Mouse (Mus musculus): Measurements from ENCODE around the gene Atp5j2.

Gene Atp5j2

DNA sequence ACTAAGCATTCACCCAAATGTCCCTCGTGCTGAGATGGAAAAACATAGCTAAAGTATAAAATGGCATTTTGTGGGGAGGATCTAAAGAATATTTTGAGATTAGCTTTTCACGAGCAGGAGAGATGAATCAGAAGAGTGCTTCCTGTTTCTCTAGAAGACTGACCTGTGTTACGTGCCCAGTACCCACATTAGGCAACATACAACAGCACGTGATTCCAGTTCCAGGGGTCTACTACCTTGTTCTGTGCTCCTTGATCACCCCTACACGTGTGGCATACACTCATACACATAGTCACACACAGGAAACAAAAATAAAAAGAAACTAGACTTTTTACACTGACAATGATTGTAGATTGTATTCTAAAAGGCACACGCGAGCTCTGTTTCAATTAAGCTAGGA is 8.5 kb upstream of the Atp5j2 start:
- no peak for DNase-seq

DNA sequence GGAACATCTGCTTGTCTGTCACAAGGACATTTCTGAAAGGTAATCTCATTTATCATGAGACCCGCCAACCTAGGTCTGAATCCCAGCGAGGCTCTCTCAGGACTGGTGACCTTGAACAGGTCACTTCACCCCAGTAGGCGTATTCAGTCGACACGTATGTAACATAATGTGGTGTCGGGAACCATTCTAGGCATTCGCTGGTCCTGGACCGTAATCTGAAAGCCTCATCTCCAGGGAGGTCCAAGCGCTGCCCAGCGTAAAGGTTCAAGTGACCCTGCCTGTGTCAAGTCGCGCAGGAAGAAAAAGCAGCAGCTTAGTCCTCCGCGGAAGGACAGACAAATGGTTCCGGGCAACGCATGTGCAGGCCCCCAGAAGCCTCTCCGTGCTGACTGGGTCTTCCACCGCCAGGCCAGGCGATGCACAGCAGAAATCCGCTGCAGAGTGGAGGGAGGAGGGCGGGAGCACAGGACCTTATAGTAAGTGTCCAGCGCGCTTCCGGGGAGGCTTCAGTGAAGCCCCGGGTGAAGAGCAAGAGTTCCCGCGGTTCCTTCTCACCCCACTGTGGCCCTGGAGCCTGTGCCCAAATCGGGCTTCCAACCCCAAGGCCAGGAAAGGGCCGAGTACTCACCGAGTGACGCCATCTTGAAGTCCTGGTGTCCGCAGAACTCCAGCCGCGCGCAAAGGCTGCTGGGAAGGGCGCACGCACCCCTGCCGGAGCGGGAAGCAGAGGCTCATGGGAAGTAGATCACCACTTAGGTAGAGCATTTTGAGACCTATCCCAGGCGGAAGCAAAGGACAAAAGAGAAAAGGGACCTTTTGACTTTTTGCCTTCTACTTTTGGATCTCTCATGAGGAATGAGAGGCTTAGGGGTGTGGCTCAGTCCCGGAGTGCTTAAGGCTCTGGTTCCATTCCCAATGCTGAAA is 725 bp downstream of the Atp5j2 start:
- DNase-seq, result peak; percentile 96

DNA sequence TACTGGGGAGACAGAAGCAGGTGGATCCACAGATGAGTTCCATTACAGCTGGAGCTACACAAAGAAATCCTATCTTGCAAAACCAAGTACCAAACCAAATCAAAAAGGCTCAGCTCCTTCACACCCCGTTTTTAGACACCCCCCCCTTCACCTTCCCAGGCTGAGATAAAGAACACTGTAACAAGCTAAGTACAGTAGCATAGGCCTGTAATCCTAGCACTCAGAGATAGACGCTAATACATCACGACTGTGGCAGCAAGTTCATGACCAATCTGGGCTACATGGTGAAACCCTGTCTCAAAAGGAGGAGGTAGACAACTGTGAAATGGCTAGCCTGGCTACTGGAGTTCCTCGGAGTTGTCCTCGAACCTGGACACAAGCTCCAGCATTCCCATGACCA is 1.5 kb downstream of the Atp5j2 start:
- DNase-seq, result no peak

DNA sequence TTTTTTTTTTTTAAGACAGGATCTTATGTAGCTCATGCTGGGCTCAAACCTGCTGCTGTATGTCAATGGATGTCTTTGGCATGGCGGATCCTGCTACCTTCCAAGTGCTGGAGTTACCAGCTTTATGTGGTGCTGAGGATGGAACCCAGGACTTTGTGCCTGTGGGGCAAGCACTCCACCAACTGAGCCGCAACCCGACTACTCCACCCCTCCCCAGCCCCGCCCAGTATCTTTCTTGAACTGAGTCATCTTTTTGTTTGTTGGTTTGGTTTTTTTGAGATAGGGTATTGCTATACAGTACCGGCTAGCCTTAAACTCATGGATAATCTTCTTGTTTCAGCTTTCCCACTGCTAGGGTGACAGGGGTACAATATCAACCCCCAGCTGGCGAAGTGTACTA is 2.4 kb downstream of the Atp5j2 start:
- DNase-seq, result no peak

DNA sequence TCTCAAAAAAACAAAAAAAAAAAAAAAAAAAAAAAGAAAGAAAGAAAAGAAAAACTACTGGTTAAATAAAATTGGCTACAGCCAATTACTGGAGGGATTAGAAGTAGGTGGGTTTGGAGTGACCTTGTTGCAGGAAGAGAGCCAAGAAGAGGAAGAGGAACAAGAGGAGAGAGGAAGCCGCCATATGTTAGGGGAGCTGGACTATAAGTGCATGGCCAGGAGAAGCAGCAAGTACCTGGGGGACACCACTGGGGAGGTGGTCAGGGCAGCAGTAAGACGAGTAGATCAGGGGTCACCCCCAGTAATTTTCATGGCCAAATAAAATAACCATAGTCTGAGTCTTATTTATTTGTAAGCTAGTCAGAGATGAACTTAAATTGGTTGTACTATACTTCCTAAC is 6.6 kb downstream of the Atp5j2 start:
- DNase-seq, result no peak

DNA sequence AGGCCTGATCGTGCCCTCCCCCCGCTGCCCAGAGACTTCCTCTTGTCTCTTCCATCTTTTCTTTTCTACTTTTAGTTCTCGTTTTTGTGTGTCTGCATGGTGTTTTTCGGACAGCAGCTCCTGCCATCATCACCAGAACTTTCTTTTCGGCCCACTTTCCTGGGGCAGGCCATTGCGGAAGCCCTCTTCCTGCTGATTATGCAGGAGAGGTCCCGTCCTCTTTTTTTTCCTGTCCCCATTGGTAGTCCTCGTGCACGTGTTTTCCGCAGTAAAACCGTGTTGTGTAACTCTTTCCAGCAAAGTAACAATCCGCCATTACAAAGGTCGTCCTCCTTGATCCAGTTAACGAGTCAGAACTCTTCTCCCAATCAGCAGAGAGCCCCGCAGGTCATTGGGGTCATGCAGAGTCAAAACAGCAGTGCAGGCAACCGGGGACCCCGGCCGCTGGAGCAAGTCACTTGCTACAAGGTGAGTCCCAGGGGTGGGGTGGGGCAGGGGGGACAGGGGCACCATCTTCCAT is 13.3 kb downstream of the Atp5j2 start:
- no peak for DNase-seq

DNA sequence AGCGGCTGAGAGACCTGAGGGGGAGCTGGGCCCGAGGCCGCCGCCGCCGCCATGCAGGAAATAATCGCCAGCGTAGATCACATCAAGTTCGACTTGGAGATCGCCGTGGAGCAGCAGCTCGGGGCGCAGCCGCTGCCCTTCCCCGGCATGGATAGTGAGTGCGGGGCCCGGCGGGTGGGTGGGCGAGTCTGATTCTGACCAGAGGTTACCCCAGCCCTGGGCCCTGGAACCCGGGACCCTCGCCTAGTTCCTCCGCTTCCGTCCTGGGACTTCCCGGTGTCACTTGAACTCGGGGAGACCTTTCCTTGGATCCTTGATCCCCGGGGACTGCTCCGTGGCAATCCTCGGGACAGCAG is 24.6 kb downstream of the Atp5j2 start:
- DNase-seq, result no peak

DNA sequence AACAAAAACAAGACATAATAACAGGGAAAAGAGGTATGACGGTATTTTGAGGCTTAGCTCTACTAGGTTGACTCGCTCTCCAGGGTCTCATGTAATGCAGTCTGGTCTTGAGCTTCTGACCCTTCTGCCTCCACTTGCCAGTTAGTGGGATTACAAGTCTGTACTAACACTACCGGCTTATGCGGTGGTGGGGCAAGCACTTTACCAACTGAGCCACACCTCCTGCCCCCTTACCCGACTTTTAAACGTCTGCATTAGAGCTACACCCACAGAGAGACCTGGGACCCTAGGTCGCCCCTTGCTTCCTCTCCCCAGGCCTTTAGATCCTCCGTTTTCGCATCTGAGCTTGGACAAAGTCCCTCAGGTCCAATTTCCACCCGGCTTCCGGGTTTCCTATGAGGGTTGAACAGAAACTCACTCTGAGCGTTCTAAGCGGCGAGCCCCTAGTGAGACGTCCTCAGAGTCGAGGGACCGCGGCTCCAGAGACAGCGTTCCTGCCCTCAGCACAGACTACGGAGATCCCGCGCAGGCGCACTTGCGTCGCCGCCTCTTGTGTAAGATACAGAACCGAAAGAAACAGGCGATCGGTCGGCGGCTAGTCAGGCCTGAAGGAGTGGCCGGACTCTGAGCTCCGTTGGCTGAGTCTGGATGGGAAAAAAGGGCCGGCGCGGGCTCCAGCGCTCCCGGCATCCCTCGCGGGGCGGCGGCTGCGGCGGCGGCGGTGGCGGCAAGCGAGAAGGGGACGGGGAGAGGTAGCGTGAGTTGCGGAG is 25.1 kb downstream of the Atp5j2 start, which contains the start of the genes Ptcd1 and Cpsf4:
Gene Ptcd1, minus strand, starts transcription at position 573 of the 770 bp plus-strand sequence.
Gene Cpsf4, plus strand, starts transcription at position 678 of the 770 bp plus-strand sequence.
- peak; percentile 99 for DNase-seq

DNA sequence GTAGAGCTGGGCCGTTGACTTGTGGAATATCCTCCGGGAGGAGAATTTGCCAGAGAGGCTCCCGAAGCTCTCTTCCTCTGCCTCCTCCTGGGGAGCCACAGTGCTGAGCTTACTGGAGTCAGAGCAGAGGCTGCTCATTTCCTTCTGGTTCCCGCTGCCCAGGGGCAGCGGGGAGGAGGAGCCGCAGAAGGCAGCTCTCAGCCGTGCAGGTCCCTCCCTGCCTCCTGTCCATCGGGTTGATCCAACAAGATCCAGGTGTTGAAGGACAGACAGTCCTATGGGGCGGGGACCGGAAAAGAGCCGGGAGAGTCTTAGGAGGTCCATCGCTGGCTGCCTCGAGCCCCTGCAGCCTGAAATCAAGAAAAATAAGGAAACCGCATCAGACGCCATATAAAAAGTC is 26.7 kb downstream of the Atp5j2 start:
- no peak for DNase-seq

DNA sequence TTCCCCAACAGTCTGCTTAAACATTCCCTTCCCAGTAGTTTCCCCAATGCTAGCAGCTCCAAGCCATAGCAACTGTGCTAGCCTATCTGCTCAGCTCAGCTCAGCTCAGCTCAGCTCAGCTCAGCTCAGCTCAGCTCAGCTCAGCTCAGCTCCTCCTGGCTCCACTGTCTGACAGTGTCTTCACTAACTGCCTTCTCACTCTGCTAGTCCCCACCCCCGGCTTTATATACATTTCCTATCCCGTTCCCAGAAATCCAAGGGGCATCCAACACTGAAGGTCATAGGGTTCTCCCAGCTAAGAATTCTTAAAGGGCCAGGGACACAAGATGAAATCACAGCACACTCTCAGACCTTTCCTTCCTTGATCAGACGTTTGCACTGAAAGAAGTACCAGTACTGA is 27.2 kb downstream of the Atp5j2 start:
- DNase-seq, result no peak

DNA sequence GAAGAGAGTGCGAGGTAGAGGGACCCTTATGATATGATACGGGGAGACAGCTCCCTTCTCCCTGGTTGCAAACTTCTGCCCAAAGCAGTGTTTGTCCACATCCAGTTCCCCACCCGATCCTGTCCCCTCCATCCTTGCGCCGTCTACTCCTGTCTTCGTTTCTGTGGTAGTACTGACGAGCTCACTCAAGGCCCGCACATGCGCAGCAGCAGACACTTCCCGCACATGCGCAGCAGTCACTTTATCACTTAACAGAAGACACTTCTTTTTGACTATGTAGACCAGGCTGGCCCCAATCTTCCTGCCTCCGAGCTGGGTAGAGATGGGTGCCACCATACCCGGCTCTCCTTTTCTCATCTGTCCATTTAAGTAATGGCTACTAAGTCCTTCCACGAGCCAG is 30.5 kb downstream of the Atp5j2 start:
- DNase-seq, result no peak

DNA sequence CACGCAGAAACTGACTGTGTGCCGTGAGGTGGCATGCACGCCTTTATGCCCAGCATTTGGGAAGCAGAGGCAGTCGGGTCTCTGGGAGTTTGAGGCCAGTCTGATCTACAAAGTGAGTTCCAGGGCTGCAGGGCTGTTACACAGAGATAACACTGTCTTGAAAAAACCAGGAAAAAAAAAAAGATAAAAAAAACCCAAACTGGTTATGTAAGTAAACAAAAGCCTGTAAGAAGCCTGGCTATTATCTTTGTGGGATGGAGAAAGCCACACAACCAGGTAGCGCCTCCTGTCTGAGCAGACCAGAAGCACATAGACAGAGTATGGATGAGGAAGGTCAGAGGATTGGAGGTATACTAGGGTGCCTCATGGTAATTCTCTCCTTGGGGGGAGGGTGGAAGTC is 39.2 kb downstream of the Atp5j2 start:
- no peak for DNase-seq

DNA sequence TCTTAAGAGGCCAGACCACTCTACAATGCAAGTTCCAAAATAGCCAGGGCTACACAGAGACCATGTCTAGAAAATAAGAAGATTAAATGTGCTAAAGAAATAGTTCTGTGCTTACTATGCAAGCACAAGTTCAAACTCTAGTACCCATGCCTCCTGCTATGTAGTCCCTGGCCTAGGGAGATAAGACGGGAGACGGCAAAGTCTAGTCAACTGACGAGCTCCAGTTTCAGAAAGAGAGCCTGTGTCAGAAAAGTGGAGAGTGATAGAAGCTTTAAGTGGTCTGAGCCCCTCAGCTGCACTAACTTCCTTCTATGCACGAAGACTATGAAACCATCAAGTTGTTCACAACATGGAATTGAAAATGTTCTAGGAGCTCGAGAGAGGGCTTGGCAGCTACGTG is 42.6 kb downstream of the Atp5j2 start:
- no peak for DNase-seq

DNA sequence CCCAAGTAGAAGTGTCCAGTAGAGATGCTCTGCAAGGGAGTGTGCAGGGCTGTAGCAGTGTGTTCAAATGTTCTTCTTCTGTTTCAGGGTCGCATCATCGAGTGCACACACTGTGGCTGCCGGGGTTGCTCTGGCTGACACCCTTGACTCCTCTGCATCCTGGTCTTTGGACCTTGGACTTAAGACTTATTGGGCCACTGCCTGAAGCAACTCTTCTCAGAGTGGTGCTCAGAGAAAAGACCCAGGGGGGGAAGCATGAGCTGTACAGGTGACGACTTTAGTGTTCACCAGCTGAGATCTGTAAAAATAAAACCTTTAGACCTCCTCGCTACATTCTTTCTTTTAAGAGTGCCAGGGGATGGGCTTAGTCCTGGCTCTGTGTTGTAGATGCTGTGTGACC is 44.1 kb downstream of the Atp5j2 start:
- no peak for DNase-seq

DNA sequence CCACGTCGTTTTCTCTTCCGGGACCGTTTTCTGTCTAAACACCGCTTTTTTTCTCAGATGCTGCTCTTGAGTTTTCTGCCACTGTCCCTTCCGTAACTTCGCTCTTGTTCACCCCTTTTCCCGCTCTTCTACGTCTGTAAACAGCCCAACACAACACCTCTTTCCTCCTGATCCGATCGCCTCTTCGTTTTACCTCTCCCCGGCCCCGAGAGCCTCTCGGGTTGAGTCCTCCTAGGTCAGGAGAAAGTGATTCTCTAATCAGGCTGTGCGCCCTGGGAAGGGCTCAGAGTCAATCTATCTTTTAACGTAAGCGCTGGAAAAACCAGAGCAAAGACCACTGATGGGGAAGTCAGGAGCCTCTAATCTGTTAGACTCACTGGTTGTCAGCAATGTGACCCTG is 51.3 kb downstream of the Atp5j2 start:
- DNase-seq, result no peak

DNA sequence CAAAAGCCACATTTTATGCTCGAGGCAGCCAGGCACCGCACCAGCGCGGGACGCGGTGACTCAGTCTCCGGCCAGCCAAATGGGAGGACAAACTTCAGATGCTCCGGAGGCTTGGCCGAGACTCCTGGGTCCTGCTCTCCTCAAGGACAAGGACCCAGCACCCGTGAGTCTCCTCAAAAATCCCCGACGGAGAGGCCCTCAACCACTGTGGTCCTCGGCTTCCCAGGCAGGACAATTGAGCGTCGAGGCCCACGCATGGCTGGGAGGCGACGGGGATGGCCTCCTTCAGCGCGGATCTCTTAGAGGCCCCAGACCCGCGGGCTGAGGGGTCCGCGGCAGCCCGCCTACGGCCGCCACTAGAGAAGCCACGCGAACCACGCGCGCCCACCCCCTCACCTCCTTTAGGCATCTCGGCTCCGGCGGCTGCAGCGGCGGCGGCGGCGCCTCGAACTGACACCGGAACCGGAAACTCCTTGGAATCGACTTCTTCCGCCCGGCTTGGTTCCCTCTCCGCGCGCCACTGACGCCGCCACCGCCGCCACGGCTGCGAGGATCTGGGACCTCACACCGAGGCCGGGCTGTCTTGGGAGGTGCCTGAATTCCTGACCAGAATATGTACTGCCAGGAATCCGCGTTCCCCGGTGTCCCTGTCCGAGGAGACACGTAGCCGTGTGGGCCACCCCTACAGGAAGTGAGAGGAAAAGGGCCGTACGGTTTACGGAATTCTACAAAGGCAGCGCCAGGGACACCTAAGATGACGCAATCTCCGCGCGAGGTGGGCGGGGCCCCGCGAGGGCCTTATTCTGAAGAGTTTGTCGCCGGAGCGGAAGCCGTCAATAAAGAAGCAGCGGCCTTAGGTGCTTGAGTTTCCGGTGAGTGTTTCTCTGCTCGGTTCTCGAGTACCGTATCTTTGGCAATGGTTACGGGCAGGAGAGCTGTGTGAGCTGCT is 52.0 kb downstream of the Atp5j2 start, which contains the start of the genes Pdap1 and Bud31:
Gene Pdap1, minus strand, starts transcription at position 668 of the 949 bp plus-strand sequence.
Gene Bud31, plus strand, starts transcription at position 792 of the 949 bp plus-strand sequence.
- peak; percentile 95 for DNase-seq

DNA sequence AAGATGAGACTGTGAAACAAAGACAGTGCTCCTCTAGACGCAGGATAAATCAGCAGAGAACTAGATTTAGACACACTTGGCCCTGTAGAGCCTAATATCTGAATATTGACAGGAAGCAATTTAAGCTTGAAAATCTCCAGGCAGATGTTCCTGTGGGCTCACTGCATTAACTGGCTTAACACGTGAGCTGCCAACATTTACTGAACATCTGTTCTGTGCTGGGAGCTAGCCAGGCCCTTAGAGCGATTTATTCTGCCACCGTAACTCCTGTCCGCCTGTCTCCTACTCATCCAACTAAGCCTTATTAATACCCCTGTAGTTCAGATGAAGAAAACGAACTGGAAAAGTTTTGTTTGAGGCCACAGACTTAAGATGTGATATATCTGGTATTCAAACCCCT is 53.0 kb downstream of the Atp5j2 start:
- no peak for DNase-seq

Measured in right cerebral cortex, adult 18-20 months (tissue).